Mouse (Mus musculus) limb, embryonic 15.5 days (tissue): ENCODE data around the gene Itgb5. TPM values are rescaled to one million over a fixed set of nuclear protein-coding genes. Genes with fewer than 3 reads are reported as not detected.

ENCODE experiments used
- ATAC-seq: fragments of 200-750 bp; cut with Nextera tagmentation; 2 replicates; pipeline ENCODE4 v1.8.0; 2017; ENCODE audit warnings: low read depth, moderate TSS enrichment; ENCODE audit not compliant: insufficient number of reproducible peaks, low FRiP score, low TSS enrichment
- H3K27ac ChIP-seq: fragments of 300-500 bp; sonication (generic); 2 replicates; pipeline ENCODE4 v1.5.1; 2015; ENCODE audit warnings: moderate library complexity, mild to moderate bottlenecking, inconsistent platforms
- H3K27me3 ChIP-seq: fragments of 300-500 bp; sonication (generic); 2 replicates; pipeline ENCODE4 v1.6.1; 2015; ENCODE audit warnings: inconsistent platforms
- H3K36me3 ChIP-seq: fragments of 300-500 bp; sonication (generic); 2 replicates; pipeline ENCODE4 v1.6.1; 2015; ENCODE audit warnings: inconsistent platforms
- H3K4me1 ChIP-seq: fragments of 300-500 bp; sonication (generic); 2 replicates; pipeline ENCODE4 v1.6.1; 2015; ENCODE audit warnings: inconsistent platforms
- H3K4me2 ChIP-seq: fragments of 300-500 bp; sonication (generic); 2 replicates; pipeline ENCODE4 v1.6.1; 2015; ENCODE audit warnings: mild to moderate bottlenecking, inconsistent platforms
- H3K4me3 ChIP-seq: fragments of 300-500 bp; sonication (generic); 2 replicates; pipeline ENCODE4 v1.5.1; 2015; ENCODE audit warnings: mild to moderate bottlenecking, inconsistent platforms
- H3K9ac ChIP-seq: fragments of 300-500 bp; sonication (generic); 2 replicates; pipeline ENCODE4 v1.6.1; 2015; ENCODE audit warnings: inconsistent platforms
- H3K9me3 ChIP-seq: fragments of 300-500 bp; sonication (generic); 2 replicates; pipeline ENCODE4 v1.6.1; 2016; ENCODE audit warnings: inconsistent platforms
- WGBS: fragments of 180-500 bp; shearing (Covaris S2); methylation state at CpG from one replicate; pipeline ENCODE4 v1.1.7; 2015; 5-methylcytosine and 5-hydroxymethylcytosine counted together
- polyA plus RNA-seq: library from polyadenylated mRNA; unstranded; fragments of >200 nt; fragmentation: Nextera tagmentation; extraction: Ambion mirVana; gene quantifications from 2 replicates; pipeline ENCODE4 v1.2.1, GENCODE M21; 2015

The Itgb5 gene
- polyA plus RNA-seq, 1 experiment from 2014 or later: 77.5 TPM

- Histone ChIP-seq H3K9me3 (no peaks in the 10 kb centered on the region), H3K27ac (peak overlapping the region; percentile 80), H3K36me3 (peaks cover 15% of the 10 kb centered on the region; the same call in 1 of the 2 replicates), H3K9ac (no peak overlapping the region), H3K4me3 (no peak overlapping the region), H3K27me3 (no peaks in the 10 kb centered on the region), H3K4me2 (0 out of 2 replicates have a peak overlapping the region, but pooled peaks have one; percentile 2), H3K4me1 (peaks cover 41% of the 10 kb centered on the region)
- WGBS: 28% methylated on average over 18 of the region's 18 CpGs
- ATAC-seq: no peak
These were observed 92.9 kb downstream of the Itgb5 start for GRCm38 (mm10) chr16:33922111-33923000.

DNA sequence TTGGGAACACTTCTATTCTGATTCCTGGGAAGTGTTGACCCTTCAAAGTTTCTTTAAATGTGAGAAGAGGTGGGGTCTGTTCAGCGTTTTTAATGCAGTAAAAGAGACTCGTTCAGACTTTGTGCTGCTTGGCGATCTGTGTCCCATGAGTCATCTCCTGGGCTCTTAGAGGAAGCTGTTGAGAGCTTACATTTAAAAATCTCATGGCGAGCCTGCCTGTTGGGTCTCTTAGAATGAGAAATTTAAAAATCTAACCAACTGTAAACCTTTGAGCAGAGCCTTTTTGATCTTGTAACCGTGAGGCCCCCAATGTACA lies 93.5 kb downstream of the Itgb5 start:
- H3K4me1 ChIP-seq: peaks cover 35% of the 10 kb centered on the region
- peaks cover 19% of the 10 kb centered on the region; the same call in 1 of the 2 replicates for H3K36me3 ChIP-seq
- H3K9me3 ChIP-seq: no peaks in the 10 kb centered on the region
- H3K4me3 ChIP-seq: no peak overlapping the region
- no peak for ATAC-seq
- WGBS: 27% methylated on average over 5 of the region's 5 CpGs
- H3K4me2 ChIP-seq: no peak overlapping the region
- peak overlapping the region; percentile 80 for H3K27ac ChIP-seq
- no peaks in the 10 kb centered on the region for H3K27me3 ChIP-seq
- H3K9ac ChIP-seq: no peak overlapping the region

DNA sequence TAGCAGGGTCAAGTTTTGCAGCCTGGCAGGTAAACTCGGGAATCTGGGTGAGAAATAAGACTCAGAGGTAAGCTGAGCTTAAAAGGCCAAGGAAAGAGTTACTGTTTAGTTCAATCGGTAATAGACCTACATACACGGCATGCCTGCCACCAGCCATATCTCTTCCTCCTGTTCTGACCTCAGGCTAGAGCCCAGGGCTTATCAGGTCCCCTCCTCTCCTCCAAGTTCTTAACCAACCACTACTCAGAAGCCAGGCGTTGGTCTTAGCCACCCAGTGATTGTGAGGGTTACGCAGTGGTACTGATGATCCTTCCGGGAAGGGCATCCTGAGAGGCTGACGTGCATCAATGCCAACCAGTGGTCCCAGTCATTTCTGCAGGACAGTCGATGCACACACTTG lies 94.3 kb downstream of the Itgb5 start:
- Histone ChIP-seq H3K4me1 (peaks cover 36% of the 10 kb centered on the region), H3K9me3 (no peaks in the 10 kb centered on the region)

GRCm38 (mm10) chr16:33927263-33927824 lies 97.9 kb downstream of the Itgb5 start:
- Histone ChIP-seq H3K9ac (no peak overlapping the region), H3K4me1 (peaks cover 32% of the 10 kb centered on the region)

More for the DNA sequence above, 94.3 kb downstream of the Itgb5 start:
- Histone ChIP-seq H3K4me3 (no peak overlapping the region), H3K27ac (0 out of 2 replicates have a peak overlapping the region, but pooled peaks have one; percentile 80), H3K4me2 (no peak overlapping the region), H3K36me3 (peaks cover 19% of the 10 kb centered on the region; the same call in 1 of the 2 replicates), H3K9ac (no peak overlapping the region), H3K27me3 (no peaks in the 10 kb centered on the region)
- no peak for ATAC-seq
- 88% methylated on average over 8 of the region's 8 CpGs for WGBS

GRCm38 (mm10) chr16:33928788-33929462 lies 99.5 kb downstream of the Itgb5 start:
- 0 out of 2 replicates have a peak overlapping the region, but pooled peaks have one; percentile 4 for H3K27ac ChIP-seq
- H3K4me2 ChIP-seq: no peak overlapping the region
- no peak for ATAC-seq
- H3K9ac ChIP-seq: no peak overlapping the region
- 65% methylated on average over 9 of the region's 9 CpGs for WGBS
- no peak overlapping the region for H3K4me3 ChIP-seq
- no peaks in the 10 kb centered on the region for H3K27me3 ChIP-seq
- 0 out of 2 replicates have a peak, but pooled peaks cover 4% of the 10 kb centered on the region for H3K36me3 ChIP-seq
- no peaks in the 10 kb centered on the region for H3K9me3 ChIP-seq
- H3K4me1 ChIP-seq: peaks cover 30% of the 10 kb centered on the region

More at GRCm38 (mm10) chr16:33927263-33927824, 97.9 kb downstream of the Itgb5 start:
- Histone ChIP-seq H3K27me3 (no peaks in the 10 kb centered on the region), H3K9me3 (no peaks in the 10 kb centered on the region), H3K36me3 (0 out of 2 replicates have a peak, but pooled peaks cover 4% of the 10 kb centered on the region), H3K4me3 (no peak overlapping the region), H3K4me2 (no peak overlapping the region), H3K27ac (no peak overlapping the region)
- 82% methylated on average over 6 of the region's 6 CpGs for WGBS
- no peak for ATAC-seq

GRCm38 (mm10) chr16:33930785-33931184 lies 101.3 kb downstream of the Itgb5 start:
- Histone ChIP-seq H3K4me3 (no peak overlapping the region), H3K27ac (peak overlapping the region; percentile 47), H3K27me3 (no peaks in the 10 kb centered on the region), H3K9me3 (no peaks in the 10 kb centered on the region), H3K9ac (no peak overlapping the region), H3K36me3 (0 out of 2 replicates have a peak, but pooled peaks cover 4% of the 10 kb centered on the region), H3K4me1 (peaks cover 42% of the 10 kb centered on the region), H3K4me2 (no peak overlapping the region)
- WGBS: 54% methylated on average over 6 of the region's 6 CpGs
- ATAC-seq: no peak

DNA sequence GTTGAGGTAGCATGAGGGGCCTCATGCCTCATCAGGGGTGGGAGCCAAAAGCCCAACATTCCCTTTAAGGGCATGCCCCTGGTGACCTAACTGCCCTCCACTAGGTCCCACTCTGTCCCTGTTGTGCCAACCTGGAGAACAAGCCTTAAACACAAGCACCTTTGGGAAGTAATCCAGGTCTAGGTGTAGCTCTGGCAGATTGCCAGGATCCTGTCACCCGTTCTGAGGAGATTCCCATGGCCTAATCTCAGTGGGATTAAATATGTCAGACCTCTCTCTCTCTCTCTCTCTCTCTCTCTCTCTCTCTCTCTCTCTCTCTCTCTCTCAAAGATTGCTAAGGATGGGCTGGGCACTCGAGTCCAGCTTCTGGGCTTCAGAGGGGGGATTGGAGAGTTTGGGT lies 102.2 kb downstream of the Itgb5 start:
- WGBS: 44% methylated on average over 2 of the region's 2 CpGs
- Histone ChIP-seq H3K36me3 (0 out of 2 replicates have a peak, but pooled peaks cover 4% of the 10 kb centered on the region), H3K4me3 (no peak overlapping the region), H3K9me3 (no peaks in the 10 kb centered on the region), H3K27ac (no peak overlapping the region), H3K4me1 (peaks cover 45% of the 10 kb centered on the region), H3K9ac (no peak overlapping the region), H3K27me3 (no peaks in the 10 kb centered on the region), H3K4me2 (no peak overlapping the region)
- no peak for ATAC-seq

DNA sequence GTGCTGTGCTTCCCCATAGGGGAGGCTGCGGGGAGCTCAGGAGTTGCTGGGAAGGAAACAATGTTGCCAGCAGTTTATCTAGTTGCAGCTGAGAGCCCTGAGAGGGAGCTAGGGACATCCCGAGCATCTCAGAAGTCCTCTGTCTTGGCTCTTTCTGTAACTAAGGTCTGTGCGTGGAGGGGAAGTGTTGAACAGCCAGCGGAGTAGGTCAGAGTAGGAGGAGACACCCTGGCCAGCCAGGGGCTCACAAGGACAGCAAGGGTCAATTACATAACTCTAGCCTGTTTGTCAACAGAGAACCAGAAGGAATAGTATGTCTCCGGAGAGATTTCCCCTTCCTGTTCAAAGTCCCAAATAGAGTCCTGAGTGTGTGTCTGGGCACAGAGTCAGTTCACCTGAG lies 102.7 kb downstream of the Itgb5 start:
- no peak overlapping the region for H3K4me3 ChIP-seq
- no peak overlapping the region for H3K9ac ChIP-seq
- H3K4me1 ChIP-seq: peaks cover 49% of the 10 kb centered on the region
- 68% methylated on average over 5 of the region's 5 CpGs for WGBS
- 0 out of 2 replicates have a peak, but pooled peaks cover 4% of the 10 kb centered on the region for H3K36me3 ChIP-seq
- no peak overlapping the region for H3K27ac ChIP-seq
- no peaks in the 10 kb centered on the region for H3K9me3 ChIP-seq
- H3K4me2 ChIP-seq: no peak overlapping the region
- no peak for ATAC-seq
- no peaks in the 10 kb centered on the region for H3K27me3 ChIP-seq

GRCm38 (mm10) chr16:33933411-33933810 lies 103.9 kb downstream of the Itgb5 start:
- Histone ChIP-seq H3K9me3 (no peaks in the 10 kb centered on the region), H3K27ac (peak overlapping the region; percentile 67), H3K4me3 (no peak overlapping the region), H3K4me2 (no peak overlapping the region), H3K4me1 (peaks cover 62% of the 10 kb centered on the region), H3K9ac (no peak overlapping the region), H3K36me3 (no peaks in the 10 kb centered on the region), H3K27me3 (no peaks in the 10 kb centered on the region)
- WGBS: 74% methylated on average over 11 of the region's 11 CpGs
- no peak for ATAC-seq

DNA sequence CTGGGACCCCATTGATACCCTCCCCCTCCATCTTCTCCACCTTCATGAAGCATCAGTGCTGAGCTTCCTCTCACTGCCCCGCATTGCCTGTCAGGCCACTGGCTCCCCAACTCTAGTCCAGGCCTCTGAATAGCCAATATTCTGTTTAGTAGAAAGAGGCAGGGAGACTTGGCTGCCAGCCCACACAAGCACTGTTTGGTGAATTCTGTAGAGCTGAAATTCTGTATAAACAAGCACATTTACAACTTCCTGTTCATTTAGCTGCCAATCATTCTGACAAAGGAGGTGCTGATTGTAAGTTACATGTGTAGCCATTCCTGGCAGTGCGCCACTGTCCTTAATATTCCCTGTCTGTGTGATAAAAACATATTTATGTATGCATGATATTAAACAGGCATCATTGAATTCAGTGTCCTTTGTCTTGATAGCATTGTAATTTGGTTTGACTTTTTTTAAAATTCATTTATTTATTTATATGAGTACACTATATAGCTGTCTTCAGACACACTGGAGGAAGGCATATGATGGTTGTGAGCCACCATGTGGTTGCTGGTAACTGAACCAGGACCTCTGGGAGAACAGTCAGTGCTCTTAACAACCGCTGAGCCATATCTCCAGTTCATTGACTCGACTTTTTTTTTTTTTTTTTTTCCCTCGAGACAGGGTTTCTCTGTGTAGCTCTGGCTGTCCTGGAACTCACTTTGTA lies 105.4 kb downstream of the Itgb5 start:
- no peak overlapping the region for H3K9ac ChIP-seq
- no peaks in the 10 kb centered on the region for H3K36me3 ChIP-seq
- no peak for ATAC-seq
- peak overlapping the region; percentile 67 for H3K27ac ChIP-seq
- no peaks in the 10 kb centered on the region for H3K27me3 ChIP-seq
- peaks cover 66% of the 10 kb centered on the region for H3K4me1 ChIP-seq
- 40% methylated on average over 5 of the region's 5 CpGs for WGBS
- no peak overlapping the region for H3K4me3 ChIP-seq
- no peak overlapping the region for H3K4me2 ChIP-seq
- H3K9me3 ChIP-seq: no peaks in the 10 kb centered on the region

DNA sequence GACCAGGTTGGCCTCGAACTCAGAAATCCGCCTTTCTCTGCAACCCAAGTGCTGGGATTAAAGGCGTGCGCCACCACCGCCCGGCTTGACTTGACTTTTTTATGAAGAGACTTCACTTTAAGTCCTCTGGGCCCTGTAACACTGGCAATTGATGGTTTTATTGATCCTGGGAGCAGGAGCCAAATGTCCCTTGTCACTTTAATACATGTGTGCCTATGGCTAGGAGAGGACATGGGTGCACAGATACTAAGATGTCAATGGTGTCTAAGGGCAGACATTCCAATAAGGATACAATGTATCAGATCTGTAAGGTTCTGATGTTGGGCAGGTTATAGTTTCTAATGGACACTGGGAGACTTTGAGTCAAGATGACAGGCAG lies 105.9 kb downstream of the Itgb5 start:
- H3K4me2 ChIP-seq: no peak overlapping the region
- no peak overlapping the region for H3K27ac ChIP-seq
- H3K36me3 ChIP-seq: no peaks in the 10 kb centered on the region
- H3K9me3 ChIP-seq: no peaks in the 10 kb centered on the region
- H3K4me3 ChIP-seq: no peak overlapping the region
- H3K4me1 ChIP-seq: peaks cover 71% of the 10 kb centered on the region
- no peaks in the 10 kb centered on the region for H3K27me3 ChIP-seq
- 92% methylated on average over 6 of the region's 6 CpGs for WGBS
- no peak for ATAC-seq
- H3K9ac ChIP-seq: no peak overlapping the region
